Mouse (Mus musculus) CH12.LX (cell line): ENCODE data around the gene Babam2. TPM values are rescaled to one million over a fixed set of nuclear protein-coding genes. Genes with fewer than 3 reads are reported as not detected.

ENCODE experiments used
- DNase-seq: peaks from one replicate; pipeline ENCODE4 v3.0.0-alpha.2; 2013; ENCODE audit errors: extremely low read depth
- H3K27ac ChIP-seq: 2 replicates; pipeline ENCODE4 v1.5.1; 2012; ENCODE audit warnings: low read depth, mild to moderate bottlenecking, control low read depth, moderate library complexity; ENCODE audit not compliant: insufficient read depth
- H3K27me3 ChIP-seq: replicated peaks from 2 replicates; pipeline ENCODE3; 2012; ENCODE audit warnings: inconsistent platforms
- H3K36me3 ChIP-seq, 2 experiments: replicated peaks in 1 of 2; 2 replicates each; pipeline versions ENCODE3 to v1.6.1; 2012; ENCODE audit warnings: inconsistent platforms in 1 of 2, low read length in 1 of 2, mild to moderate bottlenecking in 1 of 2, mixed read lengths in 1 of 2, moderate library complexity in 1 of 2; ENCODE audit not compliant: control insufficient read depth in 1 of 2, insufficient read depth in 1 of 2
- H3K4me1 ChIP-seq, 2 experiments: 2 replicates each; pipeline ENCODE4 v1.6.1; 2012; ENCODE audit warnings: inconsistent platforms in 1 of 2, moderate library complexity in 1 of 2; ENCODE audit not compliant: insufficient read depth in 2 of 2, control insufficient read depth in 1 of 2
- H3K4me2 ChIP-seq: 2 replicates; pipeline ENCODE4 v1.6.1; 2012; ENCODE audit warnings: low read depth, mild to moderate bottlenecking, control low read depth; ENCODE audit not compliant: poor library complexity, insufficient read depth, severe bottlenecking
- H3K4me3 ChIP-seq, 3 experiments: fragments of 150-350 bp in 1 of 3; sonication (generic) in 1 of 3; replicated peaks in 1 of 3; 2 replicates each; pipeline versions ENCODE3 to v1.5.1; 2011 to 2012; ENCODE audit warnings: low read depth in 2 of 3, low read length in 2 of 3, mild to moderate bottlenecking in 2 of 3, moderate library complexity in 2 of 3, control low read depth in 1 of 3, improper control_type of control experiment in 1 of 3, inconsistent platforms in 1 of 3, mixed read lengths in 1 of 3; ENCODE audit not compliant: poor library complexity in 1 of 3
- H3K79me2 ChIP-seq: replicated peaks from 2 replicates; pipeline ENCODE4 v1.6.1; 2012; ENCODE audit warnings: mild to moderate bottlenecking, moderate library complexity; ENCODE audit not compliant: control insufficient read depth, poor library complexity, insufficient read depth, severe bottlenecking; ENCODE audit errors: extremely low read depth
- H3K9ac ChIP-seq: 2 replicates; pipeline ENCODE4 v1.6.1; 2012; ENCODE audit warnings: low read depth, mild to moderate bottlenecking, control low read depth, moderate library complexity; ENCODE audit not compliant: insufficient read depth
- H3K9me3 ChIP-seq: replicated peaks from 2 replicates; pipeline ENCODE3; 2012; ENCODE audit warnings: low read length, inconsistent platforms, mixed read lengths
- BHLHE40 ChIP-seq: IDR thresholded peaks from 2 replicates; pipeline ENCODE4 v1.6.1; 2011; ENCODE audit warnings: mild to moderate bottlenecking, low read depth, low read length, improper control_type of control experiment
- CHD2 ChIP-seq: IDR thresholded peaks from 2 replicates; pipeline ENCODE4 v1.6.1; 2011; ENCODE audit warnings: low read length, improper control_type of control experiment
- CTCF ChIP-seq, 2 experiments: IDR thresholded peaks in 1 of 2; conservative IDR thresholded peaks in 1 of 2; 2 replicates each; pipeline ENCODE4 v1.5.1; 2011 to 2012; ENCODE audit warnings: low read depth in 2 of 2, low read length in 2 of 2, improper control_type of control experiment in 1 of 2, inconsistent platforms in 1 of 2, mild to moderate bottlenecking in 1 of 2, moderate library complexity in 1 of 2
- ELF1 ChIP-seq: IDR thresholded peaks from 2 replicates; pipeline ENCODE4 v1.6.1; 2014; ENCODE audit warnings: low read depth, mild to moderate bottlenecking, inconsistent platforms, low read length, improper control_type of control experiment
- ETS1 ChIP-seq: conservative IDR thresholded peaks from 2 replicates; pipeline ENCODE4 v1.6.1; 2012; ENCODE audit warnings: low read depth, mild to moderate bottlenecking, inconsistent platforms, low read length, improper control_type of control experiment, moderate library complexity
- GABPA ChIP-seq: IDR thresholded peaks from 2 replicates; pipeline ENCODE4 v1.6.1; 2012; ENCODE audit warnings: low read depth, low read length, improper control_type of control experiment, inconsistent platforms; ENCODE audit not compliant: insufficient replicate concordance
- IRF4 ChIP-seq: IDR thresholded peaks from 2 replicates; pipeline ENCODE4 v1.6.1; 2014; ENCODE audit warnings: low read depth, mild to moderate bottlenecking, inconsistent platforms, low read length, improper control_type of control experiment
- JUN ChIP-seq: IDR thresholded peaks from 2 replicates; pipeline ENCODE4 v1.6.1; 2011; ENCODE audit warnings: low read depth, mild to moderate bottlenecking, low read length, improper control_type of control experiment, moderate library complexity; ENCODE audit not compliant: insufficient read depth
- JUND ChIP-seq: conservative IDR thresholded peaks from 2 replicates; pipeline ENCODE4 v1.6.1; 2011; ENCODE audit warnings: low read depth, low read length, improper control_type of control experiment
- MEF2A ChIP-seq: IDR thresholded peaks from 2 replicates; pipeline ENCODE4 v1.6.1; 2014; ENCODE audit warnings: low read depth, mild to moderate bottlenecking, inconsistent platforms, low read length, improper control_type of control experiment, borderline replicate concordance
- MXI1 ChIP-seq: IDR thresholded peaks from 2 replicates; pipeline ENCODE4 v1.6.1; 2011; ENCODE audit warnings: mild to moderate bottlenecking, low read depth, low read length, improper control_type of control experiment
- NELFE ChIP-seq: IDR thresholded peaks from 2 replicates; pipeline ENCODE4 v1.6.1; 2011; ENCODE audit warnings: low read depth, low read length, improper control_type of control experiment
- POLR2AphosphoS2 ChIP-seq: IDR thresholded peaks from 2 replicates; pipeline ENCODE4 v1.6.1; 2011; ENCODE audit warnings: low read depth, low read length, improper control_type of control experiment
- RAD21 ChIP-seq: IDR thresholded peaks from 2 replicates; pipeline ENCODE4 v1.6.1; 2011; ENCODE audit warnings: low read depth, mild to moderate bottlenecking, low read length, improper control_type of control experiment, moderate library complexity
- RCOR1 ChIP-seq: conservative IDR thresholded peaks from 2 replicates; pipeline ENCODE4 v1.6.1; 2012; ENCODE audit warnings: low read depth, mild to moderate bottlenecking, inconsistent platforms, low read length, improper control_type of control experiment
- SIN3A ChIP-seq: IDR thresholded peaks from 2 replicates; pipeline ENCODE4 v1.6.1; 2012; ENCODE audit warnings: low read length, improper control_type of control experiment, inconsistent platforms
- SMC3 ChIP-seq: IDR thresholded peaks from 2 replicates; pipeline ENCODE4 v1.6.1; 2011; ENCODE audit warnings: low read depth, low read length, improper control_type of control experiment
- TBP ChIP-seq: conservative IDR thresholded peaks from 2 replicates; pipeline ENCODE4 v1.6.1; 2011; ENCODE audit warnings: low read depth, low read length, improper control_type of control experiment
- TCF12 ChIP-seq: IDR thresholded peaks from 2 replicates; pipeline ENCODE4 v1.6.1; 2014; ENCODE audit warnings: low read depth, mild to moderate bottlenecking, inconsistent platforms, low read length, improper control_type of control experiment
- UBTF ChIP-seq: IDR thresholded peaks from 2 replicates; pipeline ENCODE4 v1.6.1; 2012; ENCODE audit warnings: low read depth, mild to moderate bottlenecking, inconsistent platforms, low read length, improper control_type of control experiment, moderate library complexity
- ZC3H11A ChIP-seq: IDR thresholded peaks from 2 replicates; pipeline ENCODE4 v1.6.1; 2012; ENCODE audit warnings: low read depth, mild to moderate bottlenecking, inconsistent platforms, low read length, improper control_type of control experiment
- ZMIZ1 ChIP-seq: IDR thresholded peaks from 2 replicates; pipeline ENCODE4 v1.6.1; 2012; ENCODE audit warnings: low read depth, mild to moderate bottlenecking, inconsistent platforms, low read length, improper control_type of control experiment
- ZNF384 ChIP-seq: IDR thresholded peaks from 2 replicates; pipeline ENCODE4 v1.6.1; 2012; ENCODE audit warnings: low read depth, low read length, improper control_type of control experiment, inconsistent platforms
- dilution Hi-C: fragments of 300-500 bp; cut with MboI; formaldehyde crosslinking; loops from 2 replicates; pipeline ENCODE4 v1.14.3; 2020; ENCODE audit warnings: low sequenced_read_pairs; ENCODE audit not compliant: extremely low pct_unique_long_range_greater_than_20kb, extremely low pct_ligation_motif_present
- in situ Hi-C: fragments of 300-500 bp; cut with MboI; formaldehyde crosslinking; loops from 3 replicates; pipeline ENCODE4 v1.14.3; 2019; ENCODE audit warnings: low sequenced_read_pairs, low pct_ligation_motif_present, low pct_unique_long_range_greater_than_20kb, mixed read lengths
- polyA plus RNA-seq: library from polyadenylated mRNA; unstranded; fragments of >175 nt; gene quantifications from 2 replicates; pipeline ENCODE4 v1.2.1, GENCODE M21; 2012; ENCODE audit warnings: low read depth; ENCODE audit not compliant: insufficient read length
- total RNA-seq, 2 experiments: library from RNA; depleted of rRNA; stranded (reverse); fragments of 300-350 nt in 1 of 2; fragments of >200 nt in 1 of 2; gene quantifications; 2 replicates each; pipeline ENCODE4 v1.2.3; 2012 to 2014

Babam2 gene
- total and polyA plus RNA-seq, 3 experiments: 38.2 to 78.0 (median 39.8) TPM

- Histone ChIP-seq H3K27me3 (no peaks in the 10 kb centered on the region), H3K4me2 (no peak overlapping the region), H3K27ac (no peak overlapping the region), H3K4me1 (no peaks in the 10 kb centered on the region), H3K36me3 (no peaks in the 10 kb centered on the region), H3K4me3 (no peak overlapping the region), H3K79me2 (no peaks in the 10 kb centered on the region), H3K9ac (no peak overlapping the region), H3K9me3 (no peaks in the 10 kb centered on the region)
- no peak for TF ChIP-seq SMC3
- no peak for TF ChIP-seq BHLHE40
- TF ChIP-seq MEF2A: no peak
- no peak for TF ChIP-seq RCOR1
- TF ChIP-seq NELFE: no peak
- TF ChIP-seq CTCF (conservative IDR thresholded peaks at IDR 0.05 in 1 of 2, IDR thresholded peaks at IDR 0.05 in 1 of 2; ENCODE audit: low read depth in 2 of 2, low read length in 2 of 2): no peak
- no peak for TF ChIP-seq SIN3A
- no peak for TF ChIP-seq POLR2AphosphoS2
- no peak for TF ChIP-seq JUND
- dilution Hi-C loops (no loop called here), in situ Hi-C loops (no loop called here)
- no peak for DNase-seq
These were observed 61.0 kb downstream of the Babam2 start for GRCm38 (mm10) chr5:31758310-31759091.

- H3K9ac ChIP-seq: no peak overlapping the region
- H3K4me3 ChIP-seq: no peak overlapping the region
- H3K36me3 ChIP-seq: no peaks in the 10 kb centered on the region
- no peak overlapping the region for H3K27ac ChIP-seq
- TF ChIP-seq ELF1: no peak
- no peak for TF ChIP-seq SMC3
- TF ChIP-seq CHD2: no peak
- no peak for TF ChIP-seq POLR2AphosphoS2
- no peak for TF ChIP-seq MEF2A
- TF ChIP-seq GABPA: no peak
- TF ChIP-seq RAD21: no peak
- no peak for TF ChIP-seq BHLHE40
- no peak for TF ChIP-seq JUN
- no peak for TF ChIP-seq UBTF
- no peak for TF ChIP-seq ZMIZ1
- no peak for TF ChIP-seq MXI1
- TF ChIP-seq TBP: no peak
- no peak for TF ChIP-seq ZNF384
- TF ChIP-seq JUND: no peak
- no peak for TF ChIP-seq IRF4
- no peak for TF ChIP-seq ETS1
- TF ChIP-seq TCF12: no peak
- no peak for TF ChIP-seq ZC3H11A
- TF ChIP-seq, all 38 proteins: peak for 0
- peaks cover 0 to 4% of the 10 kb centered on the region in 2 experiments; a peak in 2 of 4 replicates for H3K4me1 ChIP-seq
- no peak overlapping the region for H3K4me2 ChIP-seq
- DNase-seq: no peak
- H3K9me3 ChIP-seq: no peaks in the 10 kb centered on the region
- dilution Hi-C loops: no loop called here
- H3K79me2 ChIP-seq: no peaks in the 10 kb centered on the region
- no peaks in the 10 kb centered on the region for H3K27me3 ChIP-seq
- in situ Hi-C loops: no loop called here
These were observed 64.4 kb downstream of the Babam2 start for GRCm38 (mm10) chr5:31761836-31762235.
